Mouse (Mus musculus): Measurements from ENCODE around the gene Prrx2. TPM values are rescaled to one million over a fixed set of nuclear protein-coding genes. Genes with fewer than 3 reads are reported as not detected.
A peak's percentile ranks its signal among the peaks of the same experiment; 100 is the strongest.

The Prrx2 gene
- polyA plus RNA-seq, 1 experiment from 2014 or later, result 2.8 TPM

DNA sequence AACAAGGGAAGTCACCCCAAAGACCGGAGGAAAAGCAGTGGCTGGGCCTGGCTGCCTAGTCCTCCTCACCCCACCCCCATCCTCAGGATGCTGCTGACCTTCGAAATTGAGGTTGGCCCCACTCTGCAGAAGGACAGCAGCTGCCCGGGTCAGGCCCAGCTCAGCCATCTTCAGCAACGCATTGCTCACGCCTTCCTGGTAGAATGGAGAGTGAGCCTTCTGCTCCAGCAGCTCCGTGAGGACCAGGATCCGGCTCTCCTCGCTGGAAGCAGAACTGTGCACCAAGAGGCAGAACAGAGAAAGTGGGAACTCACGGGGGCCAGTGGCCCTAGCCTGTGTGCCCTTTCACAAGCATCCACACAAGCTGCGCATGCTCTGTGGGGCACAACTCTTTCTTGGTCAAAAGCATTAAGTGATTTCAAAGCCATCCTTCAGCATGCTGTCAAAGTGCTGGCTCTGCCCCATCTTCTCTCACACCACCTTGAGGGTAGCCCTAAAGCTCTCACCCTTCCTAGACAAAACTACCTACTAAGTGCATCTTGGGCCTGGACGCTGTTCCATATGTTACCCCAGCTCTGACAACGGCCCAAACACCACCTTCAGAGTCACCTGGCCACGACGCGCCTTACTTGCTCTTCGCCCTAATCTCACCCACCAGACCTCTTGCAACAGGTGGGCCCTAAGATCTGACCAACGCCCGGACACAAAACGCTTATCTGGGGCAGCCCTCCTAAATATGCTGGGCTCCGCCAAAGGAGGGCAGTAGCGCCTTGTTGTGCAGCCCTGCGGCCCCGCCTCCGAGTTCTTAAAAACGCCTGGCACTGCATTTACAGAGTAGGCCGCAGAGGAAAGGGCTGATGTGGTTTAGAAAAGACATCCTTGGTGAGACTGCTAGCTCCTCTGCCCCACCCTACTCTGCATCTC lies 7.7 kb upstream of the Prrx2 start:
- peak overlapping the region; percentile 100 for H3K4me2 ChIP-seq (replicated peaks)
- H3K9ac ChIP-seq (replicated peaks), result peak overlapping the region; percentile 90
- peak overlapping the region; percentile 65 for H3K27ac ChIP-seq
- H3K4me1 ChIP-seq (replicated peaks), result peaks cover 24% of the 10 kb centered on the region
- 35% methylated on average over 26 of the region's 26 CpGs for WGBS
- H3K9me3 ChIP-seq, result no peaks in the 10 kb centered on the region
- peak overlapping the region; percentile 88 for H3K4me3 ChIP-seq (replicated peaks)
- no peak for ATAC-seq
- H3K36me3 ChIP-seq, result peaks cover 45% of the 10 kb centered on the region
- H3K27me3 ChIP-seq, result no peaks in the 10 kb centered on the region

DNA sequence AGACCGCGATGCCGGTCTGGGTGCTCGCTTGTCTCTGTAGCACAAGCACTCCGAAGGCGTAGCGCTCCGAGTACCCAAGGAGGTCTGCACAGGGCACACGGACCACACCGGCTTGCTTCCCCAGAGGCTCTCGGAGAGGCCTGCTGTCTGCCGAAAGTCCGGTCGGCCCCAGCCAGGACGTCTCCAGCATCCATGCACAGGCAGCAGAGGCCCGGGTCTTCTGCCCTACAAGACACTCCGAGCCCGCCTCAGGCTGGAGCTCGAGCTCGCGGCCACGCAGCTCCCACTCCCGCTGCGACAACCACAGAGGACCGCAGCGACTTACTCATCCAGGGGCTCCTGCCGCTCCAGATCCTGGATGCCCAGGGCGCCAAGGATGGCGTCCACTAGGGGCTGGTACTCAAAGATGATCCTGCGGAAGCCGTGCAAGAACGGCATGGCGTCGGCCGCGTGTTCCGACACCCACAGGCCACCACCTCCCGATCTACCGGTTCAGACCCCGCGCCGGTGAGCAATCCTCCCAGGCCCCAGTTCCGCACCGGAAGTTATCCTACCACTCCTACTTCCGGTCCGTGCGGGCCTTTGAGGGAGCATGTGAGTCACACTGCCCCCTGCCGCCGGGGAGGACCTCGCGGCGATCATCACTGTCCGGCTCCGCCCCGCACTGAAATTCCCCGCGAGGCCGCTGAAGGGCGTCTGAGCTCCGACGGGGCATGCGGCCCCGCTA lies 6.9 kb upstream of the Prrx2 start:
- Histone ChIP-seq H3K9me3 (no peaks in the 10 kb centered on the region), H3K9ac (replicated peaks) (peak overlapping the region; percentile 90), H3K4me3 (replicated peaks) (peak overlapping the region; percentile 88), H3K27ac (peak overlapping the region; percentile 65), H3K4me2 (replicated peaks) (peak overlapping the region; percentile 100), H3K27me3 (no peaks in the 10 kb centered on the region), H3K4me1 (replicated peaks) (peaks cover 20% of the 10 kb centered on the region), H3K36me3 (peaks cover 36% of the 10 kb centered on the region)
- WGBS, result under 1% methylated on average over 63 of the region's 63 CpGs
- peak; percentile 91 for ATAC-seq

DNA sequence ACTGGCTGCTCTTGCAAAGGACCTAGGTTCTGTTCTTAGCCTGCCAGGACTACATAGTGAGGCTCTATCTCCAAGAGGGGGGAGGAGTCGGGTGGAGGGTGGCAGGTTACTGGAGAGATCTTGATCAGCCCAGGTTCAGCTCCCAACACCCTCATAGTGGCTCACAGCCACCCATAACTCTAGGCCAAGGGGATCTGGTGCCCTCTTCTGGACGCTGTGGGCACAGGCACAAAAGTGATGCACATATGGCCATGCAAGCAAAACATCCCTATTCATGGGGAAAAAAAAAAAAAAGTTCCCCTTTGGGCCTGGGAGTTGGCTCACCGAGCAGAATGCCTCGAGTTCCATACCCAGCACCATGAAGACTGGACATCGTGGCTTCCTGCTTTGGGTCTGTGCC lies 5.5 kb upstream of the Prrx2 start:
- no peaks in the 10 kb centered on the region for H3K27me3 ChIP-seq
- H3K4me2 ChIP-seq (replicated peaks), result no peak overlapping the region
- H3K36me3 ChIP-seq, result peaks cover 22% of the 10 kb centered on the region
- H3K4me3 ChIP-seq (replicated peaks), result no peak overlapping the region
- no peak overlapping the region for H3K9ac ChIP-seq (replicated peaks)
- no peaks in the 10 kb centered on the region for H3K9me3 ChIP-seq
- no peak overlapping the region for H3K27ac ChIP-seq
- WGBS, result 40% methylated on average over 5 of the region's 5 CpGs
- ATAC-seq, result no peak
- H3K4me1 ChIP-seq (replicated peaks), result peaks cover 14% of the 10 kb centered on the region

DNA sequence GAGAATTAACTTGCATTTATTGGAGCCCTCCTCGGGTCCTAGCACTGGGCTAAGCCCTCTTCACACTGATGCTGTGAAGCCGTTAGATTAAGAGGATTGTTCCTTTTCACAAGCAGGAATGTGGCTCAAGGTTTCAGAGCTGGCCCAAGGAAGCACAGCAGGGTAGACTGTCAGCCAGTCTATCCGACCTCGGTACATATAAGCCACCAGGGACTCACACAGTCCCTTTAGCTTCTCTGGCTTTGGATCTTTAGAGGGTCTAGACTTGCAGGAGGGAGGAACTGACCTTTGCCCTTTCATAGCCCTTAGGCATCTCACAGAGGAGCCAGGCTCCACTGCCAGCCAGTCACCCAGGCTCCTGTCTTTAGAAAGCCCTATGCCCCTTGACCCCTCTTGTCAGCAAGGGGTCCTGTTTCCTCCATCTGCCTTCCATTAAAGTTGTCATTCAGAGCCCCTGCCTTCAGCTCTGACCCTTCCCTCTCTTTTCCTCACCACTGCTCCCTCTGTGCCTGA lies 4.4 kb upstream of the Prrx2 start, which contains the start of gene Asb6:
Gene Asb6 (minus strand): TSS at position 51 of the 513 bp plus-strand sequence.
- peaks cover 12% of the 10 kb centered on the region for H3K36me3 ChIP-seq
- H3K27me3 ChIP-seq, result no peaks in the 10 kb centered on the region
- 13% methylated on average over 4 of the region's 4 CpGs for WGBS
- no peak for ATAC-seq
- no peak within 1 kb of the TSS for H3K4me3 ChIP-seq (replicated peaks)
- no peak within 1 kb of the TSS for H3K27ac ChIP-seq
- H3K4me1 ChIP-seq (replicated peaks), result peaks cover 14% of the 10 kb centered on the region
- no peaks in the 10 kb centered on the region for H3K9me3 ChIP-seq
- H3K9ac ChIP-seq (replicated peaks), result no peak within 1 kb of the TSS
- H3K4me2 ChIP-seq (replicated peaks), result no peak within 1 kb of the TSS

DNA sequence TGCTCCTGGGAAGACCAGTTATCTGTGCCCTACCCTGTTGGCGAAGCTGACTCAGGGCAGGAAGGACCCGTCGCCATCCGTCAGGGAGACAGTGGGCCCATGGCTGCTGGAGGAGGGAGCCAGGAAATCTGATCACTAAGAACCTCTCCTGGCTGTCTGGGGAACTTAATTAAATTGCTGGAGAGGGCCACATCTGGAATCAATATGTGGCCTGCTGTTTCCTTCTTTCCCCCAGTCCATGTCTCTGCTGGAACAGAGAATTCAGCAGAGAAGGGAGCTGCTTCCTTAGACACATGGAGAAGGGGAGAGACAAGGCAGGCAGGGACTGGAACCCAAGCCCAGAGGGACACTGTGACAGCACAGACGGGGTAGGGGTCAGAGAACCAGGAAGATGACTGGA lies 1.1 kb upstream of the Prrx2 start:
- 78% methylated on average over 5 of the region's 5 CpGs for WGBS
- Histone ChIP-seq H3K4me1 (replicated peaks) (peaks cover 12% of the 10 kb centered on the region), H3K27ac (no peak overlapping the region), H3K4me3 (replicated peaks) (no peak overlapping the region), H3K9ac (replicated peaks) (0 out of 2 replicates have a peak overlapping the region, but pooled peaks have one; percentile 36), H3K4me2 (replicated peaks) (no peak overlapping the region), H3K36me3 (no peaks in the 10 kb centered on the region), H3K9me3 (no peaks in the 10 kb centered on the region), H3K27me3 (no peaks in the 10 kb centered on the region)
- ATAC-seq, result no peak

DNA sequence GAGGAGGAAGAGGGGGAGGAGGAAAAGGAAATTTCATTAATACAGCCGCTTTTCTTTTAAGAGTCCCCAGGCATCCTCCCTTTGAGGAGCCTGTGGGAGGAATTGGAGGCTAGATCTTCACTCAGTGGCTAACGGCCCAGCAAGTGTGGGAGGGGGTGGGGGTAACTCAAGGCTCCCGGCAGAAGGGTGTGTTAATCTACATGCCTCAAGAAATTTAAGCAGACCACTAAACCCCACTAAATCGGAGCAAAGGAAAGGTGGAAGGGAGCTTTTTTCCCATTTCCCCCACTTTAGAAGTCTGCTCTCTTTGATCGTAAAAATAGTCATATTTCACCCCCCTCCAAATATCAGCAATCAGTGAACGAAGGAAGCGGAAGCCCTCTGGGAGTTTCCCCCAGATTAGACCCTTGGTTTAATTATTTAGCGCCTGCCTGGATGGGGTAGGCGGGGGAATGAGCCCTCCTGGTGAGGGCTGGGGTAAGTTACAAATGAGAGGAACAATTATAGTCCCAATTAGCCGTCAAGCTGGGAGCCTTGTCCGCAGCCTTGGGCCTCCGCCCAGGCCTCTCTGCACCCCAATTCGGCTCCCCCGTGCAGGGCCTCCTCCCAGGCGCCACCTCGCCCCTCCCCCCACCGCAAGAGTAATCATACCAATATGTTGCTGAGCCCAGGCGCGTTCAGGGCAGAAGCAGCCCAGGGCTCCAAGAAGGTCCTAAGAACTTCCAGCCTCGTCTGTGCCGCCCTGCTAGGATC lies 1.6 kb downstream of the Prrx2 start:
- H3K9me3 ChIP-seq, result no peaks in the 10 kb centered on the region
- no peaks in the 10 kb centered on the region for H3K27me3 ChIP-seq
- peaks cover 12% of the 10 kb centered on the region for H3K4me1 ChIP-seq (replicated peaks)
- H3K4me3 ChIP-seq (replicated peaks), result no peak overlapping the region
- no peak; the same call in 1 of the 2 replicates for ATAC-seq
- no peak overlapping the region for H3K9ac ChIP-seq (replicated peaks)
- H3K27ac ChIP-seq, result no peak overlapping the region
- 15% methylated on average over 21 of the region's 21 CpGs for WGBS
- H3K4me2 ChIP-seq (replicated peaks), result peak overlapping the region; percentile 7; the same call in 1 of the 2 replicates
- H3K36me3 ChIP-seq, result no peaks in the 10 kb centered on the region

DNA sequence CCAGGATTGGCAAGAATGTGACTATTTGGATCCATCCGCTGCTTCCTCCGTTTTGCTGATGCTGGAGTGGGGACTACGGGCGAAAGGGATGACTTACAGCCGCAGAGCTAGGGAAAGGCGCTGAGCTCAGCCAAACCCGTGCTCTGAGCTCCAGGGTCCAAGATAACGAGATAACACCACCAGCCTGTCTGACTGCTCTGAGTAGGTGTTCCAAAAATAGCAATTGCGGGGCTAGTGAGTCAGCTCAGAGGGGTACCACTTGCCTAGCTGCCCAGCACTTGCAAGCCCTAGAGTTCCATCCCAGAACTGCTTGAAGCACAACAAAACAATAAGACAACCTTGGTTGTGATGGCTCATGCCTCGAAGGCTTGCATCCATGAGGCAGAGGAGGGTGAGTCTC lies 7.8 kb downstream of the Prrx2 start:
- no peak overlapping the region for H3K9ac ChIP-seq (replicated peaks)
- peaks cover 8% of the 10 kb centered on the region for H3K4me1 ChIP-seq (replicated peaks)
- no peak overlapping the region for H3K4me3 ChIP-seq (replicated peaks)
- WGBS, result 66% methylated on average over 10 of the region's 10 CpGs
- H3K9me3 ChIP-seq, result no peaks in the 10 kb centered on the region
- no peak for ATAC-seq
- H3K4me2 ChIP-seq (replicated peaks), result no peak overlapping the region
- H3K27me3 ChIP-seq, result peaks cover 39% of the 10 kb centered on the region
- H3K36me3 ChIP-seq, result no peaks in the 10 kb centered on the region
- H3K27ac ChIP-seq, result no peak overlapping the region

DNA sequence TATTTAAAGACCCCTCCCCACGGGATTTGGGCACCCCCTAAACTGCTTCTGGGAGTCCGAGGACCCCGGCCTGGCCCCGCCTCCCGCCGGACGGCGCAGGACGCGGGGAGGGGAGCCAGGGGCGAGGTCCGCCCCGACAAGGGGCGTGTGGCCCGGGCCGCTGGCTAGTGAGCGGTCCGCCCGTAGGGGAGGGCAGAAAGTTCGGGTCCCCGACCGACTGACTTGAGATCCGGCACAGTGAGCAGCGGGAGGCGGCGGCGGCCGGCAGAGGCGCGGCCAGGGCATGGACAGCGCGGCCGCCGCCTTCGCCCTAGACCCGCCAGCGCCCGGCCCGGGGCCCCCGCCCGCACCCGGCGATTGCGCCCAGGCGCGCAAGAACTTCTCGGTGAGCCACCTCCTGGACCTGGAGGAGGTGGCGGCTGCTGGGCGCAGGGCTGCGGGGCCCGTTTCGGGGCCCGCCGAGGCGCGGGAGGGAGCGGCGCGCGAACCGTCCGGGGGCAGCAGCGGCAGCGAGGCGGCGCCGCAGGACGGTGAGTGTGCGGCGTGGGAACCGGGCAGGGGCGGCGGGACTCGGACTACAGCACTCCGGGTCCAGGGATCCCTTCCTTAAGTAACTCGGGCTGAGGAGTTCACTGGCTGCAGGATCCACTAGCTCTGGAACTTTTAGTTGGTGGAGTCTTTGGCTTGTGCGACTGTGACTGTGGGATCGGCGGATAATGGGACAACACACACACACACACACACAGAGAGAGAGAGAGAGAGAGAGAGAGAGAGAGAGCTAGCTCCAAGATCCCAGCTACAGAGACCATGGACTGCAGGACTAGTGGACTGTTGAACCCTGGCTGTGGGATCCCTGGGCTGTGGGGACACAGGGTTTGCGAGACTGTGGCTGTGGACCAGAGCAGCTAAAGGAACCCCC lies 10.6 kb downstream of the Prrx2 start:
- Histone ChIP-seq H3K4me2 (replicated peaks) (peak overlapping the region; percentile 75), H3K4me3 (replicated peaks) (peak overlapping the region; percentile 48), H3K36me3 (no peaks in the 10 kb centered on the region), H3K27me3 (peaks cover 39% of the 10 kb centered on the region), H3K9ac (replicated peaks) (peak overlapping the region; percentile 64), H3K4me1 (replicated peaks) (peaks cover 8% of the 10 kb centered on the region), H3K27ac (no peak overlapping the region), H3K9me3 (no peaks in the 10 kb centered on the region)
- under 1% methylated on average over 80 of the region's 80 CpGs for WGBS
- no peak for ATAC-seq

DNA sequence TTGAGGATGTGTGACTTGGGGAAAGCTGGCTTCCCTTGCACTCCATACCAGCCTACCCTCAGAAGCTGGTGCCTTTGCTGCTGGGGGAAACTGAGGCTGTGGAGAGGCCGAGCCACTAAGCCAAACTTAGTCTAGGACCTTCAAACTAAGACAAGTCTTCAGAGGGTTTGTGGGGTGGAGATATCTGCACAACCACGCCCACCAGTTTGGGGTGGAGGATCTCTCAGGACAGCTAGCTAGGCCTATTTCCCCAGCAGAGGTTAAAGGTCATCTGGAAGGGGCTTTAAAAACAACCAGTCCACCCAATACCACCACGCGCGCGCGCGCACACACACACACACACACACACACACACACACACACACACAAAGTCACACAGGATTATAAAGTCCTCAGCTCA lies 11.5 kb downstream of the Prrx2 start:
- H3K4me2 ChIP-seq (replicated peaks), result peak overlapping the region; percentile 75; the same call in 1 of the 2 replicates
- no peaks in the 10 kb centered on the region for H3K9me3 ChIP-seq
- ATAC-seq, result no peak
- peaks cover 39% of the 10 kb centered on the region for H3K27me3 ChIP-seq
- peaks cover 8% of the 10 kb centered on the region for H3K4me1 ChIP-seq (replicated peaks)
- H3K9ac ChIP-seq (replicated peaks), result no peak overlapping the region
- H3K36me3 ChIP-seq, result no peaks in the 10 kb centered on the region
- no peak overlapping the region for H3K4me3 ChIP-seq (replicated peaks)
- H3K27ac ChIP-seq, result no peak overlapping the region
- 77% methylated on average over 8 of the region's 8 CpGs for WGBS

DNA sequence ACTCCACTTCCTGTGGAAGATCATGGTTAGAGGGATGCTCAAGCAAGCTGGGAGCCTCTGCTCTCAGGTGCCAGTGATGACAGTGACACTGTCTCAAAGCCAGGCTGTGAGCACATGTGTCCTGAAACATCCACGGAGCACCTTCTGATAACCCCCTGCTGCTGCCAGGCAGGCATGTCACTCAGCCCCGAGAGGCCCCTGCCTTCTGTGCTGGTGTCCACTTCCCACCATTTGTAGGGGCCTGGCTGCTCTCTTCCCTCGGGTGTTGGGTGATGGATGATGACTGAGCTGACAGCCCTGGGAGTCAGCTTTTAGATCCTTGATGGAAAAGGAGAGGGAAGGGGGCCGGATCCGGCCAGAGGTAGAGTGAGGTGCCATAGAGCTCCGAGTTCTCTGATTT lies 12.0 kb downstream of the Prrx2 start:
- H3K36me3 ChIP-seq, result no peaks in the 10 kb centered on the region
- H3K4me3 ChIP-seq (replicated peaks), result no peak overlapping the region
- H3K4me2 ChIP-seq (replicated peaks), result no peak overlapping the region
- no peaks in the 10 kb centered on the region for H3K9me3 ChIP-seq
- H3K27ac ChIP-seq, result no peak overlapping the region
- H3K4me1 ChIP-seq (replicated peaks), result peaks cover 8% of the 10 kb centered on the region
- 47% methylated on average over 6 of the region's 6 CpGs for WGBS
- peaks cover 39% of the 10 kb centered on the region for H3K27me3 ChIP-seq
- H3K9ac ChIP-seq (replicated peaks), result no peak overlapping the region
- no peak for ATAC-seq

DNA sequence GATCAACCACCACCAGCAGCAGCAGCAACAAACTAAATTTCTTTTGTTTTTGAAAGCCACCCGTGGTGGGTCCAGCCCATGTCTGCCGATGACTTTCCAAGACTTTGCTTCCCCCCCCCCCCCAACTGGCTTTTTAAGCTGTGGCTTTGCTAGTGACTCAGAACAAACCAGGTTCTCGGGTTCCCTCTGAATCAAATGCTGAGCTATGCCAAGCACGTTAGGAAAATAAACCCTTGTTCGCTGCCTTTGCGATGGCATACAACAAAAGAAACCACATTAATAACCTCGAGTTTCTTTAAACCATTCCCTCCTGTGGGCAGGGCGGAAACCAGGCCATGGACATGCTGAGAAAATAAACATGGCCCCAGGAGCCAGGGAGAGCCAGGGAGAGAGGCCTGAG lies 13.4 kb downstream of the Prrx2 start:
- Histone ChIP-seq H3K27me3 (peaks cover 39% of the 10 kb centered on the region), H3K36me3 (no peaks in the 10 kb centered on the region), H3K9me3 (no peaks in the 10 kb centered on the region), H3K4me2 (replicated peaks) (no peak overlapping the region), H3K9ac (replicated peaks) (no peak overlapping the region), H3K4me3 (replicated peaks) (no peak overlapping the region), H3K27ac (no peak overlapping the region), H3K4me1 (replicated peaks) (peaks cover 20% of the 10 kb centered on the region)
- 69% methylated on average over 8 of the region's 8 CpGs for WGBS
- no peak for ATAC-seq
